ENCODE assay signal across 19 mouse cellular contexts in the genomic region with DNA sequence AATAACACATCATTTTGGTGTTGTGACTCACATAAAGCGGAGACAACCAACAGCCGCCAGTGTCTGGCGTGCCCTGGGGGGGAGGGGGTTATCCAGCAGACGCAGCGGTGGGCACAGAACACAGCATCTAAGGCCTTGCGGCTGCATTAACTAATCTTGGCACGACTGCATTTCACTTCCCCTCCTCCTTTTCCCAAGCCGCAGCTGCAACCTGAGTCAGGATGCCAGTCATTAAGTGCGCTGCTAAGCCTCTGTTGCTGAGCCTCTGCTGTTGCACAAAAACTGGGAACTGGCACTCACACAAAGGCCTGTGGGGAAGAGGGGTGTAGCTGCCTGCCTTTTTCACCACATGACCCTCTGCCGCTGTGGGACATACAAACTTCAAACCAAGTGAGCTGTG.
DNase-seq lines count a peak whose midpoint lies in the region; ATAC-seq lines count a peak whose summit lies in the region.
"Had no signal": no experiment of that assay in that cellular context is flagged by ENCODE, and none has a peak within 500 bp of the region (broad histone marks: within the 10 kb centered on the region; RNA-seq: fewer than 3 reads in every experiment).

No protein-coding gene starts in this region.

- 0 out of 2 replicates have a peak, but pooled peaks cover 4% of the 10 kb centered on the region for H3K9me3 ChIP-seq in hindbrain, embryonic 12.5 days (replicated peaks)
- H3K9me3 ChIP-seq in hindbrain, embryonic 10.5 days, result 0 out of 2 replicates have a peak, but pooled peaks cover 5% of the 10 kb centered on the region
- 0 out of 2 replicates have a peak, but pooled peaks cover 2% of the 10 kb centered on the region for H3K9me3 ChIP-seq in liver, embryonic 12.5 days (replicated peaks)
- H3K9me3 ChIP-seq: intestine, embryonic 15.5 days; neural tube, embryonic 13.5 days had no signal

- H3K27me3 ChIP-seq in hindbrain, embryonic 12.5 days, result no peaks in the 10 kb centered on the region
- H3K27me3 ChIP-seq in hindbrain, embryonic 10.5 days (ENCODE audit: insufficient read depth, poor library complexity, severe bottlenecking), result no peaks in the 10 kb centered on the region
- no peaks in the 10 kb centered on the region for H3K27me3 ChIP-seq in liver, embryonic 12.5 days (replicated peaks)
- H3K27me3 ChIP-seq: intestine, embryonic 15.5 days; kidney, embryonic 15.5 days; neural tube, embryonic 13.5 days had no signal

- 76% methylated on average over 10 of the region's 10 CpGs for WGBS in hindbrain, embryonic 12.5 days
- 88% methylated on average over 10 of the region's 10 CpGs for WGBS in hindbrain, embryonic 10.5 days
- 77% methylated on average over 10 of the region's 10 CpGs for WGBS in liver, embryonic 12.5 days (ENCODE audit: insufficient replicate concordance)

- no peaks in the 10 kb centered on the region for H3K4me1 ChIP-seq in hindbrain, embryonic 12.5 days
- no peaks in the 10 kb centered on the region for H3K4me1 ChIP-seq in hindbrain, embryonic 10.5 days (replicated peaks)
- no peaks in the 10 kb centered on the region for H3K4me1 ChIP-seq in liver, embryonic 12.5 days
- H3K4me1 ChIP-seq: intestine, embryonic 15.5 days; kidney, embryonic 15.5 days; neural tube, embryonic 13.5 days had no signal

- H3K27ac ChIP-seq in hindbrain, embryonic 12.5 days, result no peak overlapping the region
- H3K27ac ChIP-seq in hindbrain, embryonic 10.5 days, result no peak overlapping the region
- no peak overlapping the region for H3K27ac ChIP-seq in liver, embryonic 12.5 days
- H3K27ac ChIP-seq: intestine, embryonic 15.5 days; kidney, embryonic 15.5 days; macrophage; neural tube, embryonic 13.5 days had no signal

- H3K36me3 ChIP-seq in hindbrain, embryonic 12.5 days, result no peaks in the 10 kb centered on the region
- H3K36me3 ChIP-seq in hindbrain, embryonic 10.5 days, result no peaks in the 10 kb centered on the region
- H3K36me3 ChIP-seq in liver, embryonic 12.5 days, result no peaks in the 10 kb centered on the region
- H3K36me3 ChIP-seq: intestine, embryonic 15.5 days; kidney, embryonic 15.5 days; neural tube, embryonic 13.5 days had no signal

- peak; percentile 7 for DNase-seq in adrenal gland, postnatal 14 days
- DNase-seq in adrenal gland, adult 2 months, result no peak
- no peak for DNase-seq in hindbrain, embryonic 10.5 days (ENCODE audit: low spot score)
- DNase-seq in 3134 (ENCODE audit: extremely low read depth, insufficient read length, low spot score), result peak; percentile 0
- DNase-seq in fibroblast of lung, adult 2 months (ENCODE audit: low read depth), result peak; percentile 16
- no peak for DNase-seq in gastrocnemius, postnatal 25 days
- DNase-seq: adrenal gland, postnatal 36 days; cerebellum, adult 9-10 months; heart, adult 18-20 months; lung, embryonic 14.5 days; right cerebral cortex, postnatal 25 days; thymus, postnatal 14 days had no signal

- H3K9ac ChIP-seq in hindbrain, embryonic 12.5 days, result no peak overlapping the region
- H3K9ac ChIP-seq in liver, embryonic 12.5 days, result no peak overlapping the region
- H3K9ac ChIP-seq: intestine, embryonic 15.5 days; kidney, embryonic 15.5 days; lung, embryonic 14.5 days; neural tube, embryonic 13.5 days had no signal

- ATAC-seq in hindbrain, embryonic 12.5 days (ENCODE audit: low FRiP score), result 0 out of 2 replicates have a peak, but pooled peaks have one; percentile 8
- no peak for ATAC-seq in liver, embryonic 12.5 days
- ATAC-seq: intestine, embryonic 15.5 days had no signal

- no peak overlapping the region for H3K4me3 ChIP-seq in hindbrain, embryonic 12.5 days
- H3K4me3 ChIP-seq in hindbrain, embryonic 10.5 days, result no peak overlapping the region
- no peak overlapping the region for H3K4me3 ChIP-seq in liver, embryonic 12.5 days
- H3K4me3 ChIP-seq: erythroblast, embryonic 14.5 days; intestine, embryonic 15.5 days; kidney, embryonic 15.5 days; neural tube, embryonic 13.5 days had no signal

- H3K4me2 ChIP-seq in hindbrain, embryonic 12.5 days (replicated peaks), result no peak overlapping the region
- H3K4me2 ChIP-seq in liver, embryonic 12.5 days, result no peak overlapping the region
- H3K4me2 ChIP-seq: intestine, embryonic 15.5 days; kidney, embryonic 15.5 days; lung, embryonic 14.5 days; neural tube, embryonic 13.5 days had no signal

Comparison
In these comparisons a context has a peak if more than half of its experiments do, and no peak if none do; other contexts are left out.
1. DNase-seq: peak in adrenal gland, postnatal 14 days (single experiment), 3134 (single experiment) and fibroblast of lung, adult 2 months (single experiment); none in adrenal gland, adult 2 months (single experiment), hindbrain, embryonic 10.5 days (single experiment) and gastrocnemius, postnatal 25 days (single experiment).